Mouse (Mus musculus) thymus, postnatal 14 days (tissue): ENCODE data around the gene Abcc5.

Experiments
- DNase-seq: peaks from one replicate; pipeline ENCODE4 v3.0.0; 2021

Abcc5 gene

DNA sequence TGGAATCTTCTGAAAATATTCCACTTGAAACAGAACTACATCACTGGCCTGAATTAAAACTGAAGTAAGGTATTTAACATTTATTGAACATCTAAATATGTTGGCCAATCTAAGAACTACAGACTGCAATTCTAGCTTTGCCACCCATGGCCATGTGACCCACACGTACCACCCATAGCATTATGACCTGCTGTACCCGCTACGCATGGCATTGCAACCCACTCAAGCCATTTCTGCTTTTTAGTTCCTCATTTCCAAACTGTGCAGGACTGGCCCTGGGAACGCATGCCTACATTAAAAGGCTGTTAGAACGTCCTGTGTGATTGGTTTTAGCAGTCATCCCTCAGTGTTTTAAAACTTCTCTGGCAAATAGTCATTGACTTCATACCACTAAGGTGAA lies 68.4 kb downstream of the Abcc5 start:
- no peak for DNase-seq

DNA sequence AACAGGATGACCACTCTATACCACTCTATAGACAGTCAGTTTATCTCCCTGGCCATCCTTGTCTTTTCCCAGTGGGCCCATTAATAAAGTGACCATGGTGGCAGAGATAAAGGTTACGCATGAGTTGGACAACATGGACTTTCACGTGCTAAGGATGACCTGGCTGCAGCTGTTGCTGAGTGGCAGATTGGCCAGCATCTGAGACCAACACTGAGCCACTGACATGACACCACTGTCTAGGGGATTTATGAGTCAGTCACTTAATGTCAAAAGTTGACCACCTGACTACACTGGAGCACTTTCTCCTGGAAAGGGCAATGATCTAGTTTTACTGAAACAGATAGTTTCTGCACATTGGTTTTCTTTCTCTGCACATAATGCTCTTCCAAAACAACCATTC lies 71.4 kb downstream of the Abcc5 start:
- DNase-seq: no peak

DNA sequence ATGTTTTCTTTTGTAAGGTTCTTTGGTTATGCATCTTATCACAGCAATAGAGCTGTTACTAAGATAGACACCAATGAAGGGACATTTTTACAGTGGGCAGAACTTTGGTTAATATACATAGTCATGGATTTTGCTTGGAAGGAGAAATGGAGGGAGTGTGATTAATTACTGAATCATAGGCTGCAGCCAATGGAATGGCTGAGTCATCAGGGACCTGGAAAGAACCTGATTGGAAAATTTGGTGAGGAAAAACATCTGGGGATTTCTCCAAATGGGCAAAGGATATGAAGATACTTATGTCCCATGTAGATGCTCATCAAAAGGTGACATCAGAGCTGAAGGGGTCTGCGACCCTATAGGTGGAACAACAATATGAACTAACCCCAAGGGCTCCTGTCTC lies 72.2 kb downstream of the Abcc5 start:
- DNase-seq: no peak

DNA sequence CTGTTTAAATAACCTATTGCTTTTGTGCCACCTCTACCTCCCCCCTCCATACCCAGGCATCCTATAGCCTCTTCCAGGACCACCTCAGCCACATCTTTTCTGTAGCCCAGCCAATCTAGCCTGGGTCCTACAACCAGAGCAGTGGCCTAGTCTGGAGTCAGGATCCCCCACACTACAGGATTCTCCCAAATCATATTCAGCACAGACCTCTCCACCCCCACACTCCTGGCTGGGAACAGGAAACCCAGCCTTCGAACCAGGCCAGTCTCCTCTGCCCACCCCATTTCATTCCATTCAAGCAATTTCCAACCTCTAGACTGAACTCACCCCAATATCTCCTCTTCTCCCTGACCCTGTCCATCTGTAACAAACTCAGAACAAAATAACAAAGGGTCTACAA lies 80.7 kb downstream of the Abcc5 start:
- DNase-seq: no peak

DNA sequence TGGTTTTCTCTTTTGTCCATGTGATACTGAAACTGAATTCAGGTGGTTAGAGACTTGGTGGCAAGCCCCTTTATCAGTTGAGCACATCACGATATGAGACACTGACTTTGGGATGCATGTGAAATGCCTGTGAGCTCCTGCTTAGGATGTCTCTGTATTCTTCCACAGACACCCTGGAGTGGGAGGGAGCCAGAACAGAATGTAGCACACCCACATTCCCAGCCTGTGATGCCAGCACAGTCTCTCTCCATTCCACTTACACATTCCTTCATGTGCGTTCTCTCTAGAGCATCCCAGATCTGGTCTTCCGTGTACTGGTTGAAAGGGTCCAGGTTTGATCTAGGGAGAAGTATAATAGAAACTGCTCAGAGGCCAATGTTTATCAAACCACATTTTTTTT lies 87.6 kb downstream of the Abcc5 start:
- no peak for DNase-seq

DNA sequence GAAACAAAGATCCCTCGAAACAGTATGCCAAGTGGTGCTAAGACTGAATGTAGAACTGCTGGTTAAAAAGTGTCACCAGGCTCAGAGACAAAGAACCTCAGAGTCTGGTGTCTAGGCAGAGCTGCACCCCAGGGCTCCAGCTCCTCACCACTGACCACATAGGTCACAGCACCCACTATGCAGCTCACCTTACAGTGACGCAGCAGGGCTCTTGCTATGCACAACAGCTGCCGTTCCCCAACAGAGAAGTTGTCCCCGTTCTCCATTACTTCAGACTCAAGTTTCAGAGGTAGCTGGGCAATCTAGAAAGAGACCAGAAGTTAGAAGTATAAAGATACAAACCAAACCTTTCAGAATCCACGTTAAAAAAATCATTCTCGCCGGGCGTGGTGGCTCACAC lies 91.3 kb downstream of the Abcc5 start:
- DNase-seq: no peak

DNA sequence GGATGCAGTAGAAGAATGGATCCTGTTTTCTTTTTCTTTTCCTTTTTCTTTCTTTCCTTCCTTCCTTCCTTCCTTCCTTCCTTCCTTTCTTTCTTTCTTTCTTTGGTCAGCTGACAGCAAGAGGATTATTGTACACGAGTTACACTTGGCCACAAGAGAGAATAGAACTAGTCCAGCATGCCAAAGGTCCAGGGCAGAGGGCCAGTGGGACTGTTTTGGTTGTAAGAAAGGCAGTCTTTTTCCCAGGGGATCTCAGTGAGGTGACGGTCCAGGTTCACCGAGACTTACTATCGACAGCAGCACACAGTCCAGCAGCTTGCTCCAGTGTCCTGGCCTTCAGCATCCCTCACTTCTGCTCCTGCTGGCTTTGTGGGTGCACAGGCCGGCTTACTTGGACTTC lies 97.9 kb downstream of the Abcc5 start:
- DNase-seq: no peak

DNA sequence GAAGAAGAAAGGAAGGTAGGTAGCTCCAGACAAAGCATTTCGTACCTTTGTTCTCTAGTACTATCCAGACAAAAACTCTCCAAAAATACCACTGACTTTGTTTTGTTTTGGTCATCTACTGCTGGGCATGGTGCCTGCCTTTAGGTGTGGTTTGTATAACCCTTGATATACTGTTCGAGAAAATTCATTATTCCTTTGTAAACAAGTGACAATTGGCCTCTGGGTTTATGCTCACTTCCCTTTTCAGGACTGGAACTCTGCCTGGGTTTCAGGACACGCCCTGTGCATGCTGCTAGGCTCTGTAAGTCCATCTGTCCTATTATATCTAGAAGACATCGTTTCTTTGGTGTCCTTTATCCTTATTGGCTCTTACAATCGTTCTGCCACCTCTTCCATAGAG lies 100.9 kb downstream of the Abcc5 start, which contains the start of gene Cyp2ab1:
Gene Cyp2ab1 (minus strand): TSS at position 119 of the 400 bp plus-strand sequence.
- no peak for DNase-seq

DNA sequence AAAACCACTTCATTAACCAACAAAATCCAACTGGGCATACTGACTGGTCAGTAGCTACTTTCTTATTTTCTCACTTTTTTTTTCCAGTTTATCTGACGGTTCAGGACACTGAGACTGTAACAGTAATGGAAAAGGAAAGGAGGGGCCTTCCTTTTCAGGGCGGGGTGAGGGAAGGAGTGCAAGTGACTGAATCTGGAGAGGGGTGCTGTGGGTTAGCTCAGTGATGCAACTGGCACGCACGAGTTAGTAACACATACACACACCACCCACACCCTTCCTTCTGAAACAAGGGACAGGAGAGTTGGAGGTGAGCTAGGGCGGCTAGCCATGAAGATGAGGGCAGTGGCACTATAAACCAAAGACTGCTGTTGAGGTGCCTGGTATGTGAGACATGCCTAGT lies 102.3 kb downstream of the Abcc5 start:
- no peak for DNase-seq

DNA sequence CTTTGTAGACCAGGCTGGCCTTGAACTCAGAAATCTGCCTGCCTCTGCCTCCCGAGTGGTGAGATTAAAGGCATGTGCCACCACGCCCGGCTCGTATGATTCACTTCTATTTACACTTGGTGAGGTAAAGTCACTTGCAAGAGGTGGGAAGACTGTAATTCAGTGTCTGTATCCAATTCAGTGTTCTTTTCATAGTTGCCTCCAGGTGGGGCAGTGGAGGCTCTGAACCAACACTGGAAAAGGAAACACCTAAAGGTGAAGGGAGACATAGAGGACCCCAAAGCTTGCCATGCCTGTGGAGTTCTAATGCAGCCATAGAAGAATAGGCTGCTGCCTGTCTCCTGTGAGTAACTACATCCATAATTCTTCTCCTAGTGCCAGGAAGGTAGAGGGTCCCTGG lies 103.9 kb downstream of the Abcc5 start:
- DNase-seq: peak; percentile 19

DNA sequence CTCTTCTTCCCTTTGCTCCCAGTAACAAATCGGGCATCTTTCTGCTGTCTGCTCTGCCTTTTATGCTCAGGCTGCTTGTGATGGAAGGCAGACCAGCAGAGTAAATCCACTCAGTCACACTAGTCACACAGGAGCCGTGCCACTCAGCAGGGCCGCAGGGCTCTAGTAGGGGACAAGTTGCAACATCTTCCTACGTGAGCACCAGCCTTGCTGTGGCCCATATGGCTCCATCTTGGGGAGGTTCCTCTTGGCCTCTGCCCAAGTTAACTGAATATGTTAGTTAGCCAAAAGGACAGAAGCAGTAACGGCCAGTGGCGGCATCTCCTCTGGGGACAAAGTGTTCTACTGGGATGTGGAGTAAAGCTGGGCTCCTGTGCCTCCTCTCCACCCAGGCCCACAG lies 109.4 kb downstream of the Abcc5 start:
- no peak for DNase-seq

DNA sequence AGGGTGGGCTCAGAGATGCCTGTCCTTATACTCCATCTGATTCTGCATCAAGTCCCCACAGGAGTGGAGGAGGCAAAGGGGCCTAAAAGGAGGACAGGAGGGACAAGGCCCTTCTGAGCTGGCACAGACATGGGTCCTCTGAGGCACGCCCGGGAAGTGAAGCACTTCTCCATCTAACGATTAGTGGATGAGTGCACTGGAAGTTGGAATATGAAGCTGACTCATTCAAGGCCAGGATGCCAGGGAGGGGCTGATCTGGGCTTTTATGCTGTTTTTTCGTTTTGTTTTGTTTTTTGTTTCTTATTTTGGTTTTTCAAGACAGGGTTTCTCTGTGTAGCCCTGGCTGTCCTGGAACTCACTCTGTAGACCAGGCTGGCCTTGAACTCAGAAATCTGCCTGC lies 110.9 kb downstream of the Abcc5 start:
- no peak for DNase-seq

DNA sequence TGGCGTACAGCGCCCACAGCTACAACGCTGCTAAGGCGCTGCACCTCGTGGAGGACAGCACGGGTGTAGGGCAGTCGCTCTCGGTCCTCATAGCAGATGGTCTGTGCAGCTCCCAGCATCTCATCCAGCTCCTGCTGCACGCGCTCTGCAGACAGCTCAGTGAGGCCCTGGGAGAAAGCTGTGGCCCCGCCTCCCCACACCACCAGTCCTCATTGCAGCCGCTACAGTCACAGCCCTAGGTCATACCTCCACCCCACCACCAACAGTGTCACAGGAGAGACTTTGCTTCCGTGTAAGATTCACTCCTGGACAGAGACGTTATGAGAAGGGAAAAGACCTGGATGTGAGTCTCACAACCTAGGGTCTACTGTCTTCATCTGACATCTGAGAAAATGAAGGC lies 113.9 kb downstream of the Abcc5 start:
- DNase-seq: no peak

DNA sequence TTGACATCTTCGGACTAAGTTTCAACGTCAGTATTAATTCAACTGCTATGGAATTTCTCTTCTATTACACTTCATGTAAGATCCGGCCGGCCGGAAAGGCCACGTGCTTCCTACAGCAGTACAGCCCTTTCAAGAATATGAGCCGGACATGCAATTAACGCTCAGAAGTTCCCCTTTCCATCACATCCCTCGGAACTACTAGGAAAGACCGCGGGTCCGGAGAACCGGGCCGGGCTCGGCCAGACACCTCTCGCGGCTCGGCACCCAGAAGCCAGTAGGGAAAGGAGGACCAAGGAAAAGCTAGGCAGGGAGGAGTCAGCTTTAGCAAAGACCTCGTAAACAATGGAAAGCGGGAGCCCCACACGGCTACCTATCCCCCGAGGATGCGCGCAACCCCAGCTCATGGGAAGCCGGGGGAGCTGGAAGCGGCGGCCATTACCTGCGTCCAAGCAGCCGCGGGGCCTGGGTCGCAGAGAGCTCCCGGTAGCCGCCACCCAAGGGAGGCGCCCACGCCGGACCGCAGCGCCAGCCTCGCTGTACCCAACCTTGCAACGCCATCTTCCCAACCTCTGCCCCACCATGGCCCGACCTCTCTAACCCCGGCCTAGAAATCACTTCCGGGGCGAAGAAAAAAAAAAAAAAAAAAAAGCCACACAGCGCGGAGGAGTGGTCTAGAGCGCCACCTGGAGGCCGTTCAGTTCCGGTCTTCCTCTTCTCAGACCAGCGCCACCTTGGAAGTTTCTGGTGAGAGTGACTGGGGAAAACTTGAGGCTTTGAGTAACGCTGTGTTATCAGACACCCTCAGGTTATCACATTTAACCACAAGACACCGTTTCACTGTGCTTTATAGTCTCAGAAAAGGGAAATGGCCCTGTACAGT lies 124.2 kb downstream of the Abcc5 start, which contains the start of gene Parl:
Gene Parl (minus strand): TSS at position 618 of the 880 bp plus-strand sequence.
- DNase-seq: peak; percentile 86

DNA sequence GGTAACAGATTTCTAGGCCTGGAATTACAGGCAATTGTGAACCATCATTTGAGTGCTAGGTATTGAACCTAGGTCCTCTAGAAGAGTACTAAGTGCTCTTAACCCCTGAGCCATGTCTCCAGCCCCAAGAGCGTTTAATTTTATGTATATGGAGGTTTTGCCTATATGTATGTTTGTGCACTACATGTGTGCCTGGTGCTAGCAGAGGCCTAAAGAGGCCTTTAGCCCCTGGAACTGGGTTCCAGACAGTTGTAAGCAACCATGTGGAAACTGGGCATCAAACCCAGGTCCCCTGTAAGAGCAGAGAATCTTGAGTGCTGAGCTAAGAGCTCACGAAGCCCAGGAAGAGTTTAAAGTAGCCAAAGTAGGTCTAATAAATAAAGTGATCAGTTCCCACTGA lies 126.1 kb downstream of the Abcc5 start:
- no peak for DNase-seq
